Comparison of ENCODE assay signal across 8 mouse cellular contexts in the genomic region with DNA sequence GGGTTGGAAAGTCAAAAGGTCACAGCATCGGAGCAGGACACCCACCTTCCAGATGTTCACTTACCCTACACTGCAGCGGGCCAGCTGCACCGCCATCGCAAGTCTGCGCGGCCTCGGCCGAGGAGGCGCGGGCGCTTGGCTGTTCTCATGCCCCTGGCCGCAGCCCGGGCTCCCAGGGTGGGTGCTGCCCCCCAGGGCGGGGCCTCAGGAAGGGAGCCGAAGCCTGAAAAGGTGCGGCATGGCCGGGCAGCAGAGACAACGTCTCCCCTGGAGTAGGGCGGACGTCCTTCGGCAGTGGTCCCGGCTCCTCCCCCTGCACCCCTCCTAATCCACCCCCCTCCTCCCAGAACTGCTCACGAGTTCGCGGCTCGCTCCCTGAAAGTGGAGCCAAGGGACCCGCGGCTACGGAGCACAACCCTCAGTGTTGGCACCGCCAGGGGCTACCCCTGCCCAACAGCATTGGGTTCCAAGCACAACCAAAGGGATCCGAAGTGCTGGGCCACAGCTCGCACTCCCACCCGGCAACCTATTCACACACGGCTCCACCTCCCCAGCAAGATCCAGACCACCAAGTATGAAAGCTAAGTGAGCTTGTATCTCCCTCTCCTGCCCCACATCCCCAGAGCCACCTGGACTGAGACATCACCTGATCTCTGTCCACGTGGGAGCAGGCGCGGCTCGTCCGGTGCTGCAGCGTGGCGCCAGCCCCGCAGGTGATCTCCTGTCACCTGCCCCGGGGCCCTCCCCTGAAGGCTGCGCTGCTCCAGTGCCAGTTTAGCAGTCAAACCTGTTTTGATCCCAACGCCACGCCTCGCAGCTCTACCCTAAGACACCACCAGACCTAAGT.
DNase-seq lines count a peak whose midpoint lies in the region; ATAC-seq lines count a peak whose summit lies in the region.

No protein-coding gene starts in this region.

- H3K9me3 ChIP-seq in megakaryocyte, embryonic 14.5 days: no peaks in the 10 kb centered on the region

- peak; percentile 99 for DNase-seq in R1 (ENCODE audit: low read depth, low spot score)
- DNase-seq in embryo, embryonic 9.5 days (ENCODE audit: extremely low spot score): peak; percentile 46
- DNase-seq in large intestine, adult 2 months (ENCODE audit: low read depth, low spot score): peak; percentile 69
- peak; percentile 68 for DNase-seq in splenic B cell, adult 2 months (ENCODE audit: low read depth, low spot score)
- DNase-seq in layer of hippocampus, adult 9-11 months: no peak

- H3K36me3 ChIP-seq in megakaryocyte, embryonic 14.5 days (replicated peaks; ENCODE audit: low read length): no peaks in the 10 kb centered on the region
- no peaks in the 10 kb centered on the region for H3K36me3 ChIP-seq in splenic B cell, adult 2 months (ENCODE audit: control insufficient read depth, insufficient read depth, low read length, poor library complexity, severe bottlenecking)

- H3K4me3 ChIP-seq in megakaryocyte, embryonic 14.5 days (replicated peaks): peak overlapping the region; percentile 94

- H3K27me3 ChIP-seq in megakaryocyte, embryonic 14.5 days (replicated peaks): peaks cover 9% of the 10 kb centered on the region
- H3K27me3 ChIP-seq in splenic B cell, adult 2 months (ENCODE audit: control insufficient read depth, insufficient read depth, low read length, poor library complexity, severe bottlenecking): 0 out of 2 replicates have a peak, but pooled peaks cover 2% of the 10 kb centered on the region

- 2% methylated on average over 47 of the region's 47 CpGs for WGBS in large intestine, adult 2 months

- ATAC-seq in CD4-positive, CD25-positive, alpha-beta regulatory T cell, adult 4 months: peak; percentile 64
- peak; percentile 13 to 23; a peak in 1 of 4 replicates for ATAC-seq in hematopoietic stem cell, adult 5-6 weeks (replicated peaks in 1 of 2; ENCODE audit: insufficient read depth in 1 of 2, low FRiP score in 2 of 2, low TSS enrichment in 1 of 2, low read depth in 1 of 2, poor library complexity in 2 of 2, severe bottlenecking in 2 of 2)

- peaks cover 40% of the 10 kb centered on the region for H3K4me1 ChIP-seq in megakaryocyte, embryonic 14.5 days
